Comparison of ENCODE assay signal across 16 mouse cellular contexts in the genomic region with DNA sequence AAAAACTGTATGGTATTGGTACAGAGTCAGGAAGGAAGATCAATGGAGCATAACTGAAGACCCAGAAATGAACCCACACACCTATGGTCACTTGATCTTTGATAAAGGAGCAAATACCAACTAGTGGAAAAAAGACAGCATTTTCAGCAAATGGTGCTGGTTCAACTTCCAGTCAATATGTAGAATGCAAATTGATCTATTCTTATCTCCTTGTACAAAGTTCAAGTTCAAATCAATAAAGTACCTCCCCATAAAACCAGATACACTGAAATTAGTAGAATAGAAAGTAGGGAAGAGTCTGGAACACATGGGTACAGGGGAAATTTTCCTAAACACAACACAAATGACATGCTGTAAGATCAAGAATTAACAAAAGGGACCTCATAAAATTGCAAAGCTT.
"Had no signal": no experiment of that assay in that cellular context is flagged by ENCODE, and none has a peak within 500 bp of the region (broad histone marks: within the 10 kb centered on the region; RNA-seq: fewer than 3 reads in every experiment).

No protein-coding gene starts in this region.

- H3K27me3 ChIP-seq: neural tube, embryonic 13.5 days; neural tube, embryonic 15.5 days; stomach, embryonic 15.5 days had no signal

- H3K4me1 ChIP-seq: neural tube, embryonic 13.5 days; neural tube, embryonic 15.5 days; stomach, embryonic 15.5 days had no signal

- H3K27ac ChIP-seq: neural tube, embryonic 13.5 days; neural tube, embryonic 15.5 days; stomach, embryonic 15.5 days; stomach, postnatal 0 days had no signal

- DNase-seq: retina, postnatal 1 day; right cerebral cortex, adult 18-20 months; right cerebral cortex, postnatal 14 days; right cerebral cortex, postnatal 25 days; right cerebral cortex, postnatal 4 days; spleen, adult 18-20 months; thymus, adult 18-20 months; thymus, adult 2 months; thymus, postnatal 14 days; thymus, postnatal 25 days; thymus, postnatal 36 days; thymus, postnatal 4 days had no signal

- H3K36me3 ChIP-seq: neural tube, embryonic 13.5 days; neural tube, embryonic 15.5 days; stomach, embryonic 15.5 days had no signal

- H3K4me3 ChIP-seq: neural tube, embryonic 13.5 days; neural tube, embryonic 15.5 days; stomach, embryonic 15.5 days had no signal

- H3K9ac ChIP-seq: neural tube, embryonic 13.5 days; neural tube, embryonic 15.5 days; stomach, embryonic 15.5 days had no signal
